Mouse (Mus musculus) hindbrain, embryonic 12.5 days (tissue): ENCODE measurements at regions not wholly inside any gene's neighbourhood (a gene's known extent, or its start where the extent isn't known, plus 50 kb on each side); places are given as distances from the start of the nearest gene placed in this dataset.
"Not testable (repeated sequence)": the region's sequence is repeated elsewhere in the genome, so short reads cannot be mapped to it uniquely, and the experiment has no call there.

Experiments used
- ATAC-seq: fragments of 200-750 bp; cut with Nextera tagmentation; 2 replicates; pipeline ENCODE4 v1.8.0; 2017; ENCODE audit warnings: moderate TSS enrichment; ENCODE audit not compliant: low FRiP score
- H3K27ac ChIP-seq: fragments of 300-500 bp; sonication (generic); 2 replicates; pipeline ENCODE4 v1.5.1; 2016; ENCODE audit warnings: mild to moderate bottlenecking
- H3K27me3 ChIP-seq: fragments of 300-500 bp; sonication (generic); 2 replicates; pipeline ENCODE4 v1.6.1; 2016; ENCODE audit warnings: mild to moderate bottlenecking
- H3K36me3 ChIP-seq: fragments of 300-500 bp; sonication (generic); 2 replicates; pipeline ENCODE4 v1.6.1; 2016; ENCODE audit warnings: mild to moderate bottlenecking
- H3K4me1 ChIP-seq: fragments of 300-500 bp; sonication (generic); 2 replicates; pipeline ENCODE4 v1.6.1; 2016
- H3K4me2 ChIP-seq: fragments of 300-500 bp; sonication (generic); replicated peaks from 2 replicates; pipeline ENCODE4 v1.6.1; 2016; ENCODE audit warnings: mild to moderate bottlenecking
- H3K4me3 ChIP-seq: fragments of 300-500 bp; sonication (generic); 2 replicates; pipeline ENCODE4 v1.5.1; 2016; ENCODE audit warnings: mild to moderate bottlenecking
- H3K9ac ChIP-seq: fragments of 300-500 bp; sonication (generic); 2 replicates; pipeline ENCODE4 v1.6.1; 2016; ENCODE audit warnings: mild to moderate bottlenecking, moderate library complexity
- H3K9me3 ChIP-seq: fragments of 300-500 bp; sonication (generic); replicated peaks from 2 replicates; pipeline ENCODE4 v1.6.1; 2016; ENCODE audit warnings: mild to moderate bottlenecking
- WGBS: fragments of 180-500 bp; shearing (Covaris S2); methylation state at CpG from one replicate; pipeline ENCODE4 v1.1.7; 2016; 5-methylcytosine and 5-hydroxymethylcytosine counted together

DNA sequence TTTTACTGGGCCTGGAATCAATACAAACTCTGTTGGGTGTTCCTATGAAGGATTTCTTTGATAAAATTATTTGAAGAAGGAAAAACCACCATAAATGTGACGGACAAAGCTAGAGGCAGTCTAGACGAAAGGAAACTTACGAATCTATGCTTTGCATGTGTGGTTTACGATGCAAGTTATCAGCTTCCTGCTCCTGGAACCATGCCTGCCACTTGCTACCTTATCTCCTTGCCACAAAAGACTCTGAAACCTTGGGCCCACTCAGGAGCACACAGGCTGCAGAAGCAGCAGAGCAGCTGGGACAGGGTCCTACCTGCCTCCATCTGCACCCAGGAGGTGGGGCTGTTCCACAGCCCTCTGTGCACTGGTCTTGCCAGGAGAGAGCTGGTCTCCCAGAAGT, 287.5 kb downstream of the Arl6ip6 start:
- H3K27ac ChIP-seq, H3K4me3 ChIP-seq, H3K36me3 ChIP-seq, H3K9ac ChIP-seq, H3K4me1 ChIP-seq, H3K4me2 ChIP-seq, H3K9me3 ChIP-seq, H3K27me3 ChIP-seq, ATAC-seq: not testable (repeated sequence)
- 96% methylated on average over 4 of the region's 4 CpGs for WGBS

- H3K4me1 ChIP-seq = no peaks in the 10 kb centered on the region
- H3K4me2 ChIP-seq = no peak overlapping the region
- no peaks in the 10 kb centered on the region for H3K27me3 ChIP-seq
- H3K4me3 ChIP-seq = no peak overlapping the region
- no peak for ATAC-seq
- no peaks in the 10 kb centered on the region for H3K9me3 ChIP-seq
- H3K9ac ChIP-seq = no peak overlapping the region
- WGBS = 77% methylated on average over 1 of the region's 1 CpGs
- no peaks in the 10 kb centered on the region for H3K36me3 ChIP-seq
- H3K27ac ChIP-seq = no peak overlapping the region
Measured at GRCm38 (mm10) chr2:53488301-53488700, 296.8 kb downstream of the Arl6ip6 start.

DNA sequence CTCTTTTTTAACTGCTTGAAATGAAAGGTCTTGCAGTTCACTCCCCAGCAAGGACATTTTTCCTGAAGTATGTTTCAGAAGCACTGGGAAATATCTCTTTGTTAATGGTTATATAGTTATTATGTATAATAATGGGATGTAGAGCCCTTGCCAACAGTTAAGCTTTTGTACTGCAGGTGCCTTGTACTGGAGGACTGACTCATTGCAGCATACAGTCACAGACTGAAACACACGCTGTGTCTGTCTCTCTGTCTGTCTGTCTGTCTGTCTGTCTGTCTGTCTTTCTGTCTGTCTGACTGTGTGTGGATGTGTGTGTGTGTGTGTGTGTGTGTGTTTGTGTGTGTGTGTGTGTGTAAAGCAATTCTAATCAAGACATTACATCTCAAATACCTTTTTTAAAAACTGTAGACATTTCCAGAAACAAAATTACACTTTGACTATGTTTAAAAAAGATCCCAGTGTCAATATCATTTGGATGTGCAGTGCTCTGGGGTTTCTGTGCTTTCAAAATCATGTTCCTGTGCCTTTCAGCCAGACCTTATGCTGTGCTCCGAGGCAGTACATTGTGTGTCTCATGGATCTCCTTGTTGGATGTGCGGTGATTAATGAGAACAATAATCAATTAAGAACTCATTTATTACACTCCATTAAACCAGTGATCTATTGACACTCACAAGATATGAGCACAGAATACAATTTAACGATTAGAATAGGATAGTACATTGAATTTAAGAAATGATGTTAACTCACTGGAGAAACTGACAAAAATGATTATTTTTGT, 299.5 kb downstream of the Arl6ip6 start:
- ATAC-seq = 0 out of 2 replicates have a peak, but pooled peaks have one; percentile 64
- 54% methylated on average over 4 of the region's 4 CpGs for WGBS
- H3K4me1 ChIP-seq = no peaks in the 10 kb centered on the region
- no peak overlapping the region for H3K4me2 ChIP-seq
- H3K36me3 ChIP-seq = no peaks in the 10 kb centered on the region
- no peak overlapping the region for H3K27ac ChIP-seq
- no peak overlapping the region for H3K4me3 ChIP-seq
- no peak overlapping the region for H3K9ac ChIP-seq
- no peaks in the 10 kb centered on the region for H3K27me3 ChIP-seq
- no peaks in the 10 kb centered on the region for H3K9me3 ChIP-seq

- no peak overlapping the region for H3K27ac ChIP-seq
- H3K27me3 ChIP-seq = no peaks in the 10 kb centered on the region
- ATAC-seq = no peak
- no peak overlapping the region for H3K4me2 ChIP-seq
- no peak overlapping the region for H3K9ac ChIP-seq
- H3K4me3 ChIP-seq = no peak overlapping the region
- H3K4me1 ChIP-seq = no peaks in the 10 kb centered on the region
- 82% methylated on average over 2 of the region's 2 CpGs for WGBS
- no peaks in the 10 kb centered on the region for H3K9me3 ChIP-seq
- H3K36me3 ChIP-seq = no peaks in the 10 kb centered on the region
Measured at GRCm38 (mm10) chr2:53492788-53493187, 301.3 kb downstream of the Arl6ip6 start.

DNA sequence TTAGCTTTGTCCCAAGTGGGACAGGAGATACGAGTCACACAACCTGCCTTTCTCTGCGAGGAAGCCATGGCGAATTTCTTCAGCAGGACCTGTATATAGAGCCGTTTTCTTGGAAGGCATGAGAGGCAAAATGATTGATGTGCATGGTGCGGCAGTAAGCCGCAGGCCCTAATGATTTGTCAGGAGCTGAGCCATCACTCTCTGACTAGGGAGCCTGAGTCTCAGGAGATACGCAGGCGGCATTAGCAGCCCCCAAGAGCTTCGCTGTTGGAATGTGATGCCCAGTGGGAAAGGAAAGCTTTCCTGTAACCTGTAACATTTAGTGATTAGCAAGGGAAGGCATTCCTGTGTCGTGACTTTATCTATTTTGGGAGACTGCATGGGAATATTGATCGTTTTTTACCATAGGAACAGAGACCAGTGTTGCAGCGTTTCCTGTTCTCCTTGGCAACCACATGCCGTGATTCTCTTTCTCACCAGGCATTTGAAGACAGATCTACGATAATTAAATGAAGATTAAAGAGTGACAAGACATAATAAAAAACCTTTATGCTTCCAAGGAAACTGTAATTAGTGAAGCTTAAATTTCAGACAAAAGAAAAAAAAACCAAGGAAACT, 310.2 kb downstream of the Arl6ip6 start:
- Histone ChIP-seq H3K9me3 (no peaks in the 10 kb centered on the region), H3K36me3 (no peaks in the 10 kb centered on the region), H3K9ac (no peak overlapping the region), H3K27me3 (no peaks in the 10 kb centered on the region), H3K4me2 (peak overlapping the region; percentile 48), H3K4me1 (0 out of 2 replicates have a peak, but pooled peaks cover 3% of the 10 kb centered on the region), H3K27ac (peak overlapping the region; percentile 48), H3K4me3 (no peak overlapping the region)
- peak; percentile 88 for ATAC-seq
- 33% methylated on average over 14 of the region's 14 CpGs for WGBS

GRCm38 (mm10) chr2:53502275-53502667, 310.7 kb downstream of the Arl6ip6 start:
- no peaks in the 10 kb centered on the region for H3K9me3 ChIP-seq
- no peaks in the 10 kb centered on the region for H3K27me3 ChIP-seq
- H3K27ac ChIP-seq = no peak overlapping the region
- no peak overlapping the region for H3K4me3 ChIP-seq
- no peak overlapping the region for H3K9ac ChIP-seq
- H3K4me1 ChIP-seq = 0 out of 2 replicates have a peak, but pooled peaks cover 3% of the 10 kb centered on the region
- ATAC-seq = no peak
- no peaks in the 10 kb centered on the region for H3K36me3 ChIP-seq
- WGBS = 56% methylated on average over 4 of the region's 4 CpGs
- H3K4me2 ChIP-seq = no peak overlapping the region

- no peaks in the 10 kb centered on the region for H3K27me3 ChIP-seq
- no peaks in the 10 kb centered on the region for H3K9me3 ChIP-seq
- H3K4me2 ChIP-seq = no peak overlapping the region
- WGBS = 97% methylated on average over 2 of the region's 2 CpGs
- H3K9ac ChIP-seq = no peak overlapping the region
- no peak overlapping the region for H3K27ac ChIP-seq
- H3K4me1 ChIP-seq = no peaks in the 10 kb centered on the region
- H3K36me3 ChIP-seq = no peaks in the 10 kb centered on the region
- H3K4me3 ChIP-seq = no peak overlapping the region
- no peak for ATAC-seq
Measured at GRCm38 (mm10) chr2:53542097-53542496, 350.6 kb downstream of the Arl6ip6 start.

DNA sequence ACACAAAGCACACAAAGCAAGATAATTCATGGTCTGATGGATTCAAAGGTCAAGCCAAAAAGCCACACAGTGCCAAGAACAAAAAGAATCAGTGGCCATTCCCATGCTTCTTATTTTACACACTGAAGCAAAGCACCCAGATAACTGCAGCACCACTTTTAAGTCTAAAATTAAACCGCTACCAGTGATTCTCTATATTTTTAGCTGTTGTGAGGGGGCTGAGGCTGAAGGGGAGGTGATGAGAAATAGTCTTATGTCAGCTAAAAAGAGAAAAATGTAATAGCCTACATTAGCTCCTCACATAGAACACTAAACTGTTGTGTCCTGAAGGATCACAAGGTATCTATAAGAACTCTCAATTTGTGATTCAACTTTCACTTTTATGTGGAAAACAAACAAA, 382.5 kb downstream of the Arl6ip6 start:
- no peaks in the 10 kb centered on the region for H3K9me3 ChIP-seq
- no peaks in the 10 kb centered on the region for H3K27me3 ChIP-seq
- no peaks in the 10 kb centered on the region for H3K4me1 ChIP-seq
- H3K36me3 ChIP-seq = no peaks in the 10 kb centered on the region
- no peak for ATAC-seq
- H3K4me2 ChIP-seq = no peak overlapping the region
- 44% methylated on average over 1 of the region's 1 CpGs for WGBS
- no peak overlapping the region for H3K27ac ChIP-seq
- H3K9ac ChIP-seq = no peak overlapping the region
- H3K4me3 ChIP-seq = no peak overlapping the region

GRCm38 (mm10) chr2:53605829-53606228, 414.3 kb downstream of the Arl6ip6 start:
- no peaks in the 10 kb centered on the region for H3K27me3 ChIP-seq
- no peaks in the 10 kb centered on the region for H3K36me3 ChIP-seq
- no peak overlapping the region for H3K9ac ChIP-seq
- 73% methylated on average over 2 of the region's 2 CpGs for WGBS
- H3K9me3 ChIP-seq = no peaks in the 10 kb centered on the region
- no peaks in the 10 kb centered on the region for H3K4me1 ChIP-seq
- H3K27ac ChIP-seq = no peak overlapping the region
- no peak for ATAC-seq
- H3K4me2 ChIP-seq = no peak overlapping the region
- no peak overlapping the region for H3K4me3 ChIP-seq

- Histone ChIP-seq H3K27me3 (no peaks in the 10 kb centered on the region), H3K9me3 (no peaks in the 10 kb centered on the region), H3K4me1 (no peaks in the 10 kb centered on the region), H3K27ac (no peak overlapping the region), H3K36me3 (no peaks in the 10 kb centered on the region), H3K4me3 (no peak overlapping the region), H3K4me2 (no peak overlapping the region), H3K9ac (no peak overlapping the region)
- no peak for ATAC-seq
- WGBS = 89% methylated on average over 3 of the region's 3 CpGs
Measured at GRCm38 (mm10) chr2:53619681-53620080, 428.2 kb downstream of the Arl6ip6 start.

GRCm38 (mm10) chr2:53632816-53633474, 441.4 kb downstream of the Arl6ip6 start:
- H3K27ac ChIP-seq, H3K9me3 ChIP-seq, ATAC-seq, H3K4me1 ChIP-seq, H3K9ac ChIP-seq, H3K36me3 ChIP-seq, H3K4me2 ChIP-seq, H3K27me3 ChIP-seq, H3K4me3 ChIP-seq: not testable (repeated sequence)
- 69% methylated on average over 19 of the region's 19 CpGs for WGBS

GRCm38 (mm10) chr2:53668599-53669372, 416.6 kb downstream of the Rprm start:
- H3K4me2 ChIP-seq = no peak overlapping the region
- no peaks in the 10 kb centered on the region for H3K36me3 ChIP-seq
- WGBS = 79% methylated on average over 6 of the region's 6 CpGs
- H3K27me3 ChIP-seq = no peaks in the 10 kb centered on the region
- no peak for ATAC-seq
- no peak overlapping the region for H3K4me3 ChIP-seq
- H3K9me3 ChIP-seq = no peaks in the 10 kb centered on the region
- H3K4me1 ChIP-seq = no peaks in the 10 kb centered on the region
- H3K27ac ChIP-seq = no peak overlapping the region
- H3K9ac ChIP-seq = no peak overlapping the region
